Mouse (Mus musculus): Measurements from ENCODE around the gene Zfp536. TPM values are rescaled to one million over a fixed set of nuclear protein-coding genes. Genes with fewer than 3 reads are reported as not detected.

Zfp536 gene
- total RNA-seq, 1 experiment from 2014 or later: not detected

GRCm38 (mm10) chr7:37593566-37593965, 179.9 kb downstream of the Zfp536 start:
- ATAC-seq (replicated peaks in 1 of 2; ENCODE audit: insufficient read depth in 1 of 2, low FRiP score in 2 of 2, low TSS enrichment in 1 of 2, low read depth in 1 of 2, poor library complexity in 2 of 2, severe bottlenecking in 2 of 2): no peak

DNA sequence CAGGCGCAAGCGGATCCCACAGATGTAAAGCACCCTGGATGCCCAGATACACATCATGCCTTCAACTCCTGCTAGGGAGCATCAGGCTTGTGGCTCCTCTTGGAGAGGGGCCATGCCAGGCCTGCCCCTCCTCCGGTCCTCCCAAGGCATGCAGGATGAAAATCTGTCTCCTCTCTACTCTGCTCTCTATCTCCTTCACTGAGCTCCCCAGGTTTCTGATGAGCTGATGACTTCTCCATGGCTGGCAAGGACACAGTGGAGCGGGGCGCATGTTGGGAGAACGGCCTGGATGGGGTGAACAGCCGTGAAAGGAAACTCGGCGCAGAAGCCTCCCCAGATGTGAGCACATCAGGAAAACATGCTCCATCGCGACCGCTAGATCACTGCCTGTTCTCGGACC, 186.7 kb downstream of the Zfp536 start:
- no peak for ATAC-seq (replicated peaks in 1 of 2; ENCODE audit: insufficient read depth in 1 of 2, low FRiP score in 2 of 2, low TSS enrichment in 1 of 2, low read depth in 1 of 2, poor library complexity in 2 of 2, severe bottlenecking in 2 of 2)

GRCm38 (mm10) chr7:37581262-37581661, 192.2 kb downstream of the Zfp536 start:
- ATAC-seq (replicated peaks in 1 of 2; ENCODE audit: insufficient read depth in 1 of 2, low FRiP score in 2 of 2, low TSS enrichment in 1 of 2, low read depth in 1 of 2, poor library complexity in 2 of 2, severe bottlenecking in 2 of 2): no peak

DNA sequence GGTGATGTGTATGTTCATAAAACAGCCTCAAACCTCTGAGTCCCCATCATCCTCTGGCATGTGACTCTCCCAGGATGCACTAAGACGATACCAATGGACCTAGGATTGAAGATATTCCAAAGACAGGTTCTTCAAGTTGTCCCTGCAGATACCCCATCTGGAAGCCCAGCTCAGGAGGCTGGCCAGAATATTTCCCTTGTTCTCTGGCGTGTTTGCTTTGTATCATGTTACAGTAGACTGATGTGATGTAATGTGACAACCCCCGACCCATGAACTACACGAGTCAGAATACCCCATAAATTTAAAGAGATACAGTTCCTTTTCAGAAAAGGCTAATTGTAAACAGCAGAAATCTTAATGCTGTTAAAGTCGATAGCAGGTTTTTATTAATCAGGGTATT, 192.9 kb downstream of the Zfp536 start:
- no peak for ATAC-seq (replicated peaks in 1 of 2; ENCODE audit: insufficient read depth in 1 of 2, low FRiP score in 2 of 2, low TSS enrichment in 1 of 2, low read depth in 1 of 2, poor library complexity in 2 of 2, severe bottlenecking in 2 of 2)

- ATAC-seq (replicated peaks in 1 of 2; ENCODE audit: insufficient read depth in 1 of 2, low FRiP score in 2 of 2, low TSS enrichment in 1 of 2, low read depth in 1 of 2, poor library complexity in 2 of 2, severe bottlenecking in 2 of 2): no peak
Measured at GRCm38 (mm10) chr7:37572021-37572420, 201.4 kb downstream of the Zfp536 start.

- ATAC-seq (replicated peaks in 1 of 2; ENCODE audit: insufficient read depth in 1 of 2, low FRiP score in 2 of 2, low TSS enrichment in 1 of 2, low read depth in 1 of 2, poor library complexity in 2 of 2, severe bottlenecking in 2 of 2): peak; percentile 32 to 56; a peak in 2 of 4 replicates
Measured at GRCm38 (mm10) chr7:37568811-37569500, 204.5 kb downstream of the Zfp536 start.

DNA sequence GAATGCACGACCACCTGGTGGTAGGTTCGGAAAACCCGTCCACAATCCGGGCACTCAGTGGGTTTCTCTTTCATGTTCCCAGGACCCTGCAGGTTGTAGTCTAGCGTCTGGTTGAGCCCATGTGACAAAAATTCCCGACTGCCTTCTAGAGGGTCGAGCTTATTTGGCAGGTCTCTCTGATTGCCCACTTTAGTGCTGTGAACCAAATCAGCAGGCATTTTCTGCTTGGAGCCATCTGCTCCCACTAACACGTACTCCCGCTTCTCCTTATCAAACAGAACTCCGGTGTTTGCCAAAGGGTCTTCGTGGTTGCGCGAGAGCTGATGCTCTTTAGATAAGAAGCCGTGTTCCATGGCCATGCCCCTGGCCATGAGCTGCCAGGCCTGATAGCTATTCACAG, 205.4 kb downstream of the Zfp536 start:
- ATAC-seq (replicated peaks in 1 of 2; ENCODE audit: insufficient read depth in 1 of 2, low FRiP score in 2 of 2, low TSS enrichment in 1 of 2, low read depth in 1 of 2, poor library complexity in 2 of 2, severe bottlenecking in 2 of 2): no peak

DNA sequence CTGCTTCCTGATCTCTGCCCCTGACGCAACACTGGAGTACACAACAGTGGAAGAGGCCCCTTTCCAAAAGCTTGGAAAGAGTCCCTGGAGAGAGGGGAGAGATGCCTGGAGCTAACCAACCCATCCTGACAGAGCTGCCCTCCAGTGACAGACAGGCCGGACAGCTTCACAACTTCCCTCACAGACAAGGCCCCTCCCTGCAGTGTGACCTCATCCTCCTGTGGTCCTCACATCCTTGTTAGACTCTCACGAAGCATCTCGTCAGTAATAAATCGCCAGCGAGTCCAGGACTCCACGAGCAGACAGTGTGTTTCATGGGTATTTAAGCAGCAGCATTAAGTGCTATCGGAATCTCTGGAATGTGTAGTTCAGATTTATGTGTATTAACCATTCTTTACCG, 207.4 kb downstream of the Zfp536 start:
- ATAC-seq (replicated peaks in 1 of 2; ENCODE audit: insufficient read depth in 1 of 2, low FRiP score in 2 of 2, low TSS enrichment in 1 of 2, low read depth in 1 of 2, poor library complexity in 2 of 2, severe bottlenecking in 2 of 2): no peak

DNA sequence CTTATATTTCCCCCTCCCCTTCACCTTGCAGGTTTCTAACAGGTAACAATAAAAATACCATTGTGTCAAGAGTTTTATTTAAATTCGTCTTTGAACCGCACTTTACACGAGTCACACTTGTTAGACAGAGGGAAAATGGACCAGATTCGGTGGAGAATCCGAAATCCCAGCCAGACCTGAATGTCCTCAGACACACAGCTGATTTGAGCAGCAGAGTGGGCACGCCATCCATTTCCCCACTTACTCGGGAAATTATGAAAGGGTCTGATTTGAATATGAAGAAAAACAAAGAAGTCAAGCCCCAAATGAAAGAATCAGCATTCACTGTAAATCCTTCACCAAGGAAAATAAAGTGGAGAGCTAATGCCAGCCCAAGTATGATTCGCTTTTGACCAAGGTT, 208.1 kb downstream of the Zfp536 start:
- no peak for ATAC-seq (replicated peaks in 1 of 2; ENCODE audit: insufficient read depth in 1 of 2, low FRiP score in 2 of 2, low TSS enrichment in 1 of 2, low read depth in 1 of 2, poor library complexity in 2 of 2, severe bottlenecking in 2 of 2)

- no peak for ATAC-seq (replicated peaks in 1 of 2; ENCODE audit: insufficient read depth in 1 of 2, low FRiP score in 2 of 2, low TSS enrichment in 1 of 2, low read depth in 1 of 2, poor library complexity in 2 of 2, severe bottlenecking in 2 of 2)
Measured at GRCm38 (mm10) chr7:37564644-37565043, 208.8 kb downstream of the Zfp536 start.

DNA sequence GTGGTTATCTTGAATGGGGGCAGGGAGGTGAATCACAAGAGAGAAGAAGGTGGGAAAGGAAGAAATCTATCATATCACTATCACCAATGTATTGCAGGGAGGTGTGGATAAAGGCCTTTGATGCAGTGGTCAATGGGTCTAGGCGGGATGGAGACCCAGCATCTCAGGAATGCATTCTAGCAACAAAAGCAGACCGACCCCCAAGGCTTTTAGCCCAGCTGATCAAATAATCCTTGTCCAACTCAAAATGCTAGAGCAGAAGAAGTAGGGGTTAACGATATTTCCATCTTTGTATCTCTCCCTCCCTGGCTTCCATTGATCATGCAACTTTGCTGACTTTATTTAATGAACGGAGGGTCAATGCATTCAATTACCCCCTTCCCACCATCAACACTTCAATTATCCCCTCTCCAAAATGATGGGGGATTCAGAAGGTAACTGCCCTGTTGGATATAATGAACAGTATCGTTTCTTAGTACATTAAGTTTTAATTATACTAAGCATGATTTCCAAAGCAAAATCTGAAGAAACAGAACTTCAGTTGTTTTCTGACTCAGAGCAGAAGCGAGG, 209.5 kb downstream of the Zfp536 start:
- no peak for ATAC-seq (replicated peaks in 1 of 2; ENCODE audit: insufficient read depth in 1 of 2, low FRiP score in 2 of 2, low TSS enrichment in 1 of 2, low read depth in 1 of 2, poor library complexity in 2 of 2, severe bottlenecking in 2 of 2)

DNA sequence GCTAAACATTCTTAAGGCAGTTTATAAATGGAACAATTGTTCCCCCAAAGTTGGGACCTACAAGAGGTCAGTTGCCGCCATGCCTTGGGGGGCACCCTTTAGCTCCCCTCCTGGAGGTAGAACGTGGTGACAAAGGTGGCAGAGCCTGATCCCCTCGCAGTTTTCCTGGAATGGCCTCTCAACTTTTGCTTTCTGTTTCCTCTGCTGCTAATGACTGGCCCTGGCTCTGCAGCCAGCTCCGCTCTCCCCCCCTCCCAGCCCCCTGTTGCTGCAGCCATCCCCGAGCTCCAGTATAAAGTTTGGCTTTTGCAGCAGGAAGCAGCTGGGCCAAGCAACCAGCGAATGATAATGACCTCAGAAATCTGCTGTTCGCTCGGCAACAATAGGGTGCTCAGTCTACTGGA, 210.3 kb downstream of the Zfp536 start:
- ATAC-seq (replicated peaks in 1 of 2; ENCODE audit: insufficient read depth in 1 of 2, low FRiP score in 2 of 2, low TSS enrichment in 1 of 2, low read depth in 1 of 2, poor library complexity in 2 of 2, severe bottlenecking in 2 of 2): peak; percentile 70 to 75

DNA sequence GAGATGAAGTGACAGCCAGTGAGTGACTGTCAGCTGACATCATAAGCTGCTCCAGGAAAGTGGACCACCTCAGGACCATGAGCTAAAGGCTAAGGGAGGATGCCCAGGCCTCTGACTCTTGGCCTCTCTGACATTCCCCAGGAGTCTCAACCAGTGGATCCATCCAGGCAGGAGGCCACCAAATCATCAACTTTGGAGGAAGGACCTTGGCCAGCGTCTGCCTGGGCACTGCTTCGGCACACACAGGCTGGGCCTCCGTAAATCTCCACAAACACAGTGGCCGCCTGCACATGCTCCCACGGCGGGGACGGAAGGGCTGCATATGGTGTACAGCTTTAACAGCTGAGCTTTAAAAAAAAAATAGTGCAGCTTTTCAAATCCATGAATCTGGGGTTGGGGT, 210.9 kb downstream of the Zfp536 start:
- ATAC-seq (replicated peaks in 1 of 2; ENCODE audit: insufficient read depth in 1 of 2, low FRiP score in 2 of 2, low TSS enrichment in 1 of 2, low read depth in 1 of 2, poor library complexity in 2 of 2, severe bottlenecking in 2 of 2): no peak

- no peak for ATAC-seq (replicated peaks in 1 of 2; ENCODE audit: insufficient read depth in 1 of 2, low FRiP score in 2 of 2, low TSS enrichment in 1 of 2, low read depth in 1 of 2, poor library complexity in 2 of 2, severe bottlenecking in 2 of 2)
Measured at GRCm38 (mm10) chr7:37560581-37560980, 212.9 kb downstream of the Zfp536 start.

DNA sequence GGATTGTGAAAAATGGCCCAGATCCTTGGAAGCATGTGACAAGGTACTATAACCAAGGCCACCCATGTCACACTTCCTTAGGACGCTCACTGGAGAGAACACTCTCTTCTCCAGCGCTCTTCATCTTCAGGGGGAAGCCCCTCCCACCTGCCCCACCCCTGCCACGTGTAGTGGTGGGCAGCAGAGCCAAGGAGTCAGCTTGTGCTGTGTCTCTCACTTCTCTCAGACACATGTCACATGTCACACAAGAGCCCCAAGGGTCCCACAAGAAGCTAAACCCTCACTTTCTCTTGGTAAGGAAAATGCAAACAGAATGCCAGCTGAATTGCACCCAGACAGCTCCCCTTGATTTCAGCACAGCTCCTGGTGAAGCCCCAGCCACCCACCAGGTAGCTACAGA, 213.6 kb downstream of the Zfp536 start:
- ATAC-seq (replicated peaks in 1 of 2; ENCODE audit: insufficient read depth in 1 of 2, low FRiP score in 2 of 2, low TSS enrichment in 1 of 2, low read depth in 1 of 2, poor library complexity in 2 of 2, severe bottlenecking in 2 of 2): no peak

- no peak for ATAC-seq (replicated peaks in 1 of 2; ENCODE audit: insufficient read depth in 1 of 2, low FRiP score in 2 of 2, low TSS enrichment in 1 of 2, low read depth in 1 of 2, poor library complexity in 2 of 2, severe bottlenecking in 2 of 2)
Measured at GRCm38 (mm10) chr7:37559341-37559740, 214.1 kb downstream of the Zfp536 start.

DNA sequence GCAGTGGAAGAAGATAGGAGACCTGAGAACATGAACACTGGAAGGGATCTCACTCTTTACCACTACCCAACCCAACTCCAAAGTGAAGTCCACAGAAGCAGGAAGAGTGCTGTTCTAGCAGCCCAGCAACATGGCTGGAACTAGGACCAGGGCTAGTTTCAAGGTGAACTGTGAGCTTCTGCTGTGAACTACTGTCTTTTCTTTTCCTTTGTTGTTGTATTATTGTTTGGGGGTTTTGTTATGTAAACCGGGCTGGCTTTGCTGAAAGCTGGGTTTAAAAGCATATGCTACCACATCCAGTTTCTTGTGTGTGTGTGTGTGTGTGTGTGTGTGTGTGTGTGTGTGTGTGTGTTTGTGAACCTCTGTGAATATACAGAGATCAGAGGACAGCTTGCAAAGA, 216.6 kb downstream of the Zfp536 start:
- ATAC-seq (replicated peaks in 1 of 2; ENCODE audit: insufficient read depth in 1 of 2, low FRiP score in 2 of 2, low TSS enrichment in 1 of 2, low read depth in 1 of 2, poor library complexity in 2 of 2, severe bottlenecking in 2 of 2): no peak

- no peak for ATAC-seq (replicated peaks in 1 of 2; ENCODE audit: insufficient read depth in 1 of 2, low FRiP score in 2 of 2, low TSS enrichment in 1 of 2, low read depth in 1 of 2, poor library complexity in 2 of 2, severe bottlenecking in 2 of 2)
Measured at GRCm38 (mm10) chr7:37554405-37554804, 219.0 kb downstream of the Zfp536 start.

GRCm38 (mm10) chr7:37553646-37554045, 219.8 kb downstream of the Zfp536 start:
- no peak for ATAC-seq (replicated peaks in 1 of 2; ENCODE audit: insufficient read depth in 1 of 2, low FRiP score in 2 of 2, low TSS enrichment in 1 of 2, low read depth in 1 of 2, poor library complexity in 2 of 2, severe bottlenecking in 2 of 2)
